Mouse (Mus musculus): ENCODE results near the gene Snx6.

- no peak for TF ChIP-seq CTCF (IDR thresholded peaks at IDR 0.05; ENCODE audit: extremely low read depth, insufficient read depth, insufficient read length, insufficient replicate concordance)
- TF ChIP-seq POLR2A (IDR thresholded peaks at IDR 0.05; ENCODE audit: low read depth, low read length): no peak
Observed at GRCm38 (mm10) chr12:54810142-54810541, 14.6 kb upstream of the Snx6 start.

Measured in spleen, adult 2 months (tissue).